Mouse (Mus musculus) T-helper 17 cell (primary cell): ENCODE data around the gene Klf5.

Experiments used
- in situ Hi-C, 2 experiments: fragments of 300-600 bp; cut with MboI, MseI; formaldehyde crosslinking; loops; 1 replicate in 1 of 2; 2 replicates in 1 of 2; pipeline ENCODE4 v1.15.1; 2025; ENCODE audit warnings: high pct_unique_total_duplicates in 2 of 2

Gene Klf5

DNA sequence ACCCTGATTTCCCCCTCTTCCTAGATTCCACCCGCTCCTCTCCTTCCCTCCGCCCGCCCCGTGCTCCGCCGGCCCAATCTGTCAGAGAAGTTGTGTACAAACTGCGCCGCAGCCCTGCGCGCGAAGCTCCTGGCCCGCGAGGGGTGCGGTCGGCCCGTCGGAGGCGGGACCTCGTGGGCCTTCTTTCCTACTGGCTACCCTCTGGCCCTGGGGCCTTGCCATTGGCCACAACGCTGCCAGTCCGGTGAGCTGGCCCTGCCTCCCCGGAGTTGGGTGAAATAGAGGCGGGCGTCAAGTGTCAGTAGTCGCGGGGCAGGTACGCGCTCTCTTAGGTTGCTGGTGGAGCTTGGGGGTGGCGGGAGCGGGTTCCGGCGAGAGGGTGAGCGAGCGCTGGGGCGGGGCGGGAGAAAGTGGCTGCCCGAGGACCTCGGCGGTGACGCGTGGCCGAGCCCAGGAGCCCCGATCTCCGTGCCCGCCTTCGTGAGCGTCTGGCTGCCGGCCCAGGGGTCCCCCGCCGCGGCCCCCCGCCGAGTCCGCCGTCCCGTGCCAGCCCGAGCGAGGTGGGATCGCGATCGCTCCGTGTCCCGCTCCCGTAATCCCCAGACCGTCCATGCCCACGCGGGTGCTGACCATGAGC, at the start of gene Klf5:
TSS of gene Klf5 (plus strand) at position 307 of the 637 bp plus-strand sequence.
- in situ Hi-C loops, result no loop called here

DNA sequence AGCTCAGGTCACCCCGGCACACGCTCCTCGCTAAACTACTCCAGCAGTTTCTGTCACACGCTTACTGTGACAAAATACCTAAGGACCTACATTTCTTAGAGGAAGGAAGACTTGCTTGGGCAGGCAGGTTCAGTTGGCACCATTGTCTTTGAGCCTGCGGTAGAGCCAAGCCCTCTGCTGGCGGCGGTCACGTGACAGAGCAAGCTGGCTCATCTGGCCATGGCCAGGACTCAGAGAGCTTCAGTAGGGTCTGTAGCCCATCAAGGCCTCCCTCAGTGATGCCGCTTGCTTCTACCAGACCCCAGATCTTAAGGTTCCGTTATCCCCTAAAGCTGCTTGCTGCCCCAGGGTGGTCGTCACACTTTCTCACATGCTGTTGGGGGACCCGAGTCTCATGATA, 36.5 kb upstream of the Klf5 start:
- in situ Hi-C loops, result no loop called here

DNA sequence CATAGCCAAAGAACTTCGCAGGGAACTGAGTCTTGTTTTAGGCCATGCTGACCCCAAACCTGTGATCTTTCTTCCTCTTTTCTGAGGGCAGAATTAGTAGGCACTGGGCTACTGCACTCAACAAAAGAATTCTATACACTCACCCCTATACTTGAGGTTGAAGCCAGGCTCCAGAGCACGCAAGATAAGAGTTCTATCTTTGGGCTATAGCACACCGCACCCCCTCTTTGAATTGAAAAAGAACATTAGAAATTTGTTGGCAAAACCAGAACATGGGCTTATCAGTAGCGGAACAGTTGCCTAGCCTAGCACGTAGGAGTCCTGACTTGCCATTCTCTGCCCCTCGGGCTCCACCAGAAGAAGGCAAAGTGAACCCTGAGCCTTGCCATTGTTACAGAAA, 34.7 kb upstream of the Klf5 start:
- in situ Hi-C loops, result no loop called here

DNA sequence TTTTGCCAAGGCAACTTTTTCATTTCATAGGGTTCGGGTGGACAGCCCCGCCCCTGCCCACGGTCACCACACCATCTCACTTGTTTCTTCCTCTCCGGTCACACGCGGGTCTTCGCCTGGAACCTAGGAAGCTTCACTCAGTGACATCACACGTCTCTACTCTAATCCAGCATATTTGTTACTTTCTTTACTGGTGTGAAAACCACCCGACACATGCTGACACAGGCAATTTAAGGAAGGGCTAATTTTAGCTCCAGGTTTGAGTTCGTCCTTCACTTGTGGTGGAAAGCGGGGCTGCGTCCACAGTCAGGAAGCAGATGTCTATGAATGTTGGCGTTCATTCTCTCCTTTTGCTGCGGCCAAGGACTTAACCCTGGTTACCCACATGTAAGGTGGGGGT, 32.7 kb upstream of the Klf5 start:
- in situ Hi-C loops, result no loop called here

DNA sequence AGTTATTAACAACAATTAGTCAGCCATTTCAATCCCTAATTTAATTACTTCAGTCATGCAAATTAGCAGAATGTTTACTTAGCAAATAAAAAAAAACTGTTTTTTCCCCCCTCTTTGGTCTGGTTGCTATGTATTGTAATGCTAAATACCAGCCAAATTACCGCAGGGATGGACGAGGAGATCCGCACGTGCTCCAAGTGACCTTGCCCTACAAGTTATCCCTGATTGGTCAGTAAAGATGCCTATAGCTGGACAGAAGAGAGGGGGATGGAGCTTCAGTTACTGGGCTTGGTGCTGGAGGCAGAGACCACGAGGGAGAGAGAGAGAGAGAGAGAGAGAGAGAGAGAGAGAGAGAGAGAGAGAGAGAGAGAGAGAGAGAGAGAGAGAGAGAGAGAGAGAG, 31.7 kb upstream of the Klf5 start:
- in situ Hi-C loops, result no loop called here

DNA sequence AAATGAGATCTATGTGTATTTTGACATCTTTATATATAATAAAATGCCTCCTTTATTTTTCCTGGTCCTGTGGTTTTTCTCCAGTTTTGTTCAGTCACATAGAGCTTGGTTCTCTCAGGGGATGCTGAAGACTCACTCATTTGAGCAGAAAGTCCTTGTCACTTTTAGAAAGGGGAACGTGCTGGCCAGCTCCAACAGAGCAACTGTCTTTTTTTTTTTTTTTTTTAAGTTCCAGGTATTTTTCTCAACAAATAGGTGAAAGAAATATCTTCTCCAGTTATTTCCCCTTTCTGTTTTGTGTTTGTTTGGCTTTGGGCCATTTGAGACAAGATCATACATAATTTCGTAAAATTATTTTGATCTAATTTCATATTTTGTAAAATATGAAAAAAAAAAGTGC, 24.4 kb upstream of the Klf5 start:
- in situ Hi-C loops, result no loop called here

DNA sequence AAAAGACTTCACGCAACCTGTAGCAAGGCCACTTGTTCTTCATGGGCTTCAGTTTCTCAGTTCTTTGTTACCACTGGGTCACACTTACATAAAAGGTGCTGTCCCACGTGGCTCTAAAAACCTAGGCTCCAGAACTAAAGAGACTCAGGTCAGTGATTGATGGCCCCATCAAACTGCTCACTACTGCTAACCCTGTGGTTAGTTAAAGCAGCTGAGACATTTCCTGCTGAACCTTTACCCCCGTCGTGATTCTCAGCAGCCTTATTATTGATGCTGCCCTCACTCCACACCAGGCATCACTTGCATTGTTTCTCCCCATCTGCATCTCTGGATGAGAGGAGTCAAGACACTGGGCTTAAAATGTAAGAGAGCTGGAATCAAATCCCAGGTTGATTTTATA, 22.7 kb upstream of the Klf5 start:
- in situ Hi-C loops, result no loop called here

DNA sequence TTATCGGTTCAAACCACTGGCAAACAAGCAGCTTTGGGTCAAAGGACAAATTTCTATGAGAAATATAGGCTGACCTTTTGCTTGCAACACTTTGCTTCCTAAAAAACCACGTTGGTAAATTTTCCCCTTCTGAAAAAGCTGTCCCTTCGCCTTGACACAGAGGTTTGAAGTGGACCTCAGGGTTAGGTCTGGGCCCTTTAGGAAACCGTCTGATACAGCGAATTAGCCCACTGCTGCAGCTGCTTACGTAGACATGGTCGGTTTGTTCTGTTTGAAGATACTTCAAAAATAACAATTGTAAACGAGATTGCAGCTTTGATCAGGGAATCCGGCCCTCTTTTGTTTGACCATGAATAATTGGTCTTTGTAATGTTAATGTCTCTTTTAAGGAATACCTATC, 20.2 kb upstream of the Klf5 start:
- in situ Hi-C loops, result no loop called here

DNA sequence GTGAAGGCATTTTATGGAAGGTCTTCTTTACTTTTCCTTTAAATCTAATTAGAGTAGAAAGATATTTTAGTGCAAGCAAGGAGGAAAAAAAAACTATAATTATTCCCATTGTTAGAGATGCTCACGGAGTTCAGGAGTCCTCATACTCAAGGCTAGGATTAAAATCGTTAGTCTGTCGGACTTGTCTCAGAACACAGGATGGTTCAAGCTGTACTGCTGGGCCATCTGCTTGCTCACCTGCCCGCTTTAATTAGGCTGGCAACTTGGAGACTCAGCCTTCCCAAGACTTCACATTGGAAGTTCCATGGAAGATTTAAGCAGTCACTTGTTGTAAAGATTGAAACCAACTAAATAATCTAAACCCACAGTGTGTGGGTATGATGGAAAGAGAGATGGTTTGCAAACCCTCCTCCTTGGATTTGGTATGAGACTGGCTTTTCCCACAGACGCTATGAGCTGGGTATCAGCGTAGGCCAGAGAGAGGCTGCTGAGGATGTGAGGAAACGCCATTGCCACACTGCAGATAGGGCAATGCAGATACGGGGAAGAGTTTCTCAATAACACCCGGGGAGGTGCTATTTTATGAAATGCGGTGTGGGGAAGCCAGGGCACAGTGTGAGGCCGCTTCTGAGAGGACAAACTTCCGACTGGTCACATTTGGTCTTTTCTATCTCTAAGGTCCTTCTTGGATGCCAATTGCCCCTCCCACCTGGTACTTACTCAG, 19.6 kb upstream of the Klf5 start:
- in situ Hi-C loops, result no loop called here

DNA sequence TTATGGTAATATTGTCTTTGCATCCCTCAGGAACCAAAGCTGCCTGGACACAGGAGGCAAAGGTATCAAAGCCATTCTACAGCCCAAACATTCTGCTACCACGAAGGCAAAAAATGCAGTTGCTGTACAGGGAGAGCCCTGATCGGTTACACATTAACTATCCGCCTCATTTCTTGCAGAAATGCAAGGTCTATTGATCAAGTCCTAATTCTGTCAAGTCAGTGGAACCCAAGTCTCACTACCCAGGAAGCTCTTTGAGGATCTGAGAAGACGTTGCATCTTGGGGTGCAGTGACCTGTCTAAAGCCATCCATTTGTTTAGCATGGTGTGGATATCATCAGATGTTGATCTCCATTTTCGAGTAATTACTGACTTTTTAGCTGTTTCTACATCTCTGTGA, 18.1 kb upstream of the Klf5 start:
- in situ Hi-C loops, result no loop called here

DNA sequence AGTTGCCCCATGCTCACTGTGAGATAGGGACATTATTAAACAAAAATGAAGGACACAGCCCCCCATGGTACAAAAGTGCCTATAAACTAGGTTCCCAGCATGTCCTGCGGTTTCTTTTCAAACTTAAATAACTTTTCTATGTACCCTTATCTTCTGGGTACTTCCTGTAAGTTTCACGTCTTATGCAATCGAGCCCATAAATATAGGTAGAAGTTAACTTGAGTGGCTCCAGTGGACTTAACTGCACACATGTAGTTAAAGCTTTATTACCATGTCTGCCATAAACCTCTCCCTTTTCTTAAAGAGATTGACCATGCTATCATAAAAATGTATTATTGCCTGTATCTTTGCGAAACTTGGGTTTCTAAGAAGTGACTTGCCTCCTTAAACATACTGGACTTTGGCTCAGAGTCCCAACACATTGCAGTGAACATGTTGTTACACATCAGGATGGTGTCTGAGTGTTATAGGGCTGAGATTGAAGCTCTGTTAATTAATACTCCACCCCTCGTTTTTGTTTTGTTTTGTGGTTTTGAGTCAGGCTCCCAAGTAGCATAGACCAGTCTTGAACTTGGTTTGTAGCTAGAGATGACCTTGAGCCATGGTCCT, 17.6 kb upstream of the Klf5 start:
- in situ Hi-C loops, result no loop called here

DNA sequence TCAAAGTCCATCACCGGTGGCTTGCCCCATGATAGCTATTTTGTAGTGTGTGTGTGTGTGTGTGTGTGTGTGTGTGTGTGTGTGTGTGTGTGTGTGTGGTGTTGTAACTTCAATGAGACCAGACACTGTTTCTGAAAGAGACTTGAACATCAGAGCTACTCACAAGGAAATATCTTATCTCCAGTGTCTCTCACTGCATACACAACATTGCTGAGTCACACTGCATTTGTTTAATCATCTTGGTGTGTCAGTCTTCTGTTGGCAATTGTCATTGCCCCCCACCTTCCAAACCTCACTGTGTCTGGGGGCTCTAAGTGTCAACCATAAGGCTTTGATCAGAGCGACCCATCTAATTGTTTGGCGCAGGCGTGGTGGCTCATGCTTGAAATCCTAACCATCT, 13.0 kb upstream of the Klf5 start:
- in situ Hi-C loops, result no loop called here

DNA sequence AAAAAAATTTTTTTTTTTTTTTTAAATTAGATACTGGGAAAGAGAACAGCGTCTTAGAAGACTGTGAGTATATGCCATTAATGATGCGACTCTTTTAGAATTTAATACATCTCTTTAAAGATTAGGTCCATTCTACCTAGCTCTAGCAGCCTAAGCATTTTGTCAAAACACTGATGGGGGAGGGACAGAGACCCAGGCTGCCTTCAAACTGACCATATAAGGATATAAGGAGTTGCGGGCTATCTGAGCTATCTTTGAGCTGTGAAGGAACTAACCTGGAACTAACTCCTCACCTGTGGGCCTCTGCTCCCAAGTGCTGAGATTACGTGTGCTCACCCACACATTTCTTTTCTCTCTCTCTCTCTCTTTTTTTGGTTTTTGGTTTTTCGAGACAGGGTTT, 6.3 kb upstream of the Klf5 start:
- in situ Hi-C loops, result no loop called here

DNA sequence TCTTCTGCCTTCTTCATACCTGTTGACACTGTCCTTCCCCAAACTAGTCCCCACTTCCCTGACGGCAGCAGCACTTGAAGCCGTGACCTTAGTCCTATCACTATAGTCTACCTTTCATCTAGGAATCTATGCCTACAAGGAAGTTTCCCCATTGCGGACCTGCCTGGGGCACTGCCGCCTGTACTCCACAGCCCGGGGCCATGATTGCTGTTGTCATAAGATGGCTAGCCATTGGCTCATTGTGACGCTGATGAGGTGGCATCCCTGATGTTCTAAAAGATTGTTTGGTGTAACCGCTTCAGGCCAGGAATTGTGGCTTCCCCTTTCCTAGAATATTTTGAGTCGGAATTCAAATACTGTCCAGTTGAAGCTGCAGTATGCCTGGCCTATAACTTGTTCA, 4.1 kb upstream of the Klf5 start:
- in situ Hi-C loops, result no loop called here

DNA sequence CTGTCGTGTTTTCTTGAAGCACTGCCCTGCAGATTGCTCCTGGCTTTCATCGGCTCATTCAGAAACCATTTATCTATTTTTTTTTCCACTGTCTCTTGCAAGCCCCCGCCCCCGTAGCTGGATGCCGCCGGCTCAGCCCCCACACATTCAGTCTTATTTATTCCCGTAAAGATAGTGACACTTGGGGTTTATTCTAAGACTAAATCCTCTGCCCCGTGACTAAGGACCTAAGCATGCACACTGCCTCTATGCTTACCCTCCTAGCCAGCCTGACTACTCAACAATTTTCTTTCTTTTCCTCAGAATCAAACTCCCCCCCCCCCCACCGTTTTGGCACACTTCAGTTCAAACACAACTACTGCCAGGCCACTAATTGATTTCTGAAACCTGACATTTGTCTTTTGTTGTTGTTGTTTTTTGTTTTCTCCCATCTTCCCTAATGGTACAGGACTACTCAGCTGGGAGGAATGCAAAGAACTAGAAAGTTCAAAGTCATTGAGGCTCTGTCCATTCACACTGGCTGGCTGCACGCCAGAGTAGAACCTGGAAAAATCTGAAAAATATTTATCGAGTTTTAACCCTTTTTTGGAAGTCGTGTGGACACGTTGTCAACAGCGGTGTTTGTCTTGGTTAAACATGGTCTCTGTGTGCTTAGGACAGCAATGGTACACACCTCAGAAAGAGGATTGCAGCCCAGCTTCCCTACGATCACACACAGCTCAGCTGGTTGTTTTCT, 2.7 kb upstream of the Klf5 start:
- in situ Hi-C loops, result no loop called here

DNA sequence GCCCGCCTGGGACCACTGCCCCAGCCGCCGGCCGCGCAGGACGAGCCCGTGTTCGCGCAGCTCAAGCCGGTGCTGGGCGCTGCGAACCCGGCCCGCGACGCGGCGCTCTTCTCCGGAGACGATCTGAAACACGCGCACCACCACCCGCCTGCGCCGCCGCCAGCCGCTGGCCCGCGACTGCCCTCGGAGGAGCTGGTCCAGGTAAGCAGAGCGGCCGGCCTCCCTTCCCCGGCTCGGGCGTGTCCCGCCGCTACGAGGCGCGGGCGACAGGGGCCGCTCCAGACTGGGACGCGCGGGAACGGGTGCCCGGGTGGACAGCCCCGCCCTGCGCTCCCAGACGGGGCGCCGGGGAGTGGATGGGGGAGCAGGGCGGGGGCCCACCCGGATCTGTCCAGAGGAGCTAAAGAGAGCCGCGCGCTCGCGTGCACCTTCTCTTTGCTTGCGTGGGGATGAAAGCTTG, 561 bp downstream of the Klf5 start:
- in situ Hi-C loops, result no loop called here

DNA sequence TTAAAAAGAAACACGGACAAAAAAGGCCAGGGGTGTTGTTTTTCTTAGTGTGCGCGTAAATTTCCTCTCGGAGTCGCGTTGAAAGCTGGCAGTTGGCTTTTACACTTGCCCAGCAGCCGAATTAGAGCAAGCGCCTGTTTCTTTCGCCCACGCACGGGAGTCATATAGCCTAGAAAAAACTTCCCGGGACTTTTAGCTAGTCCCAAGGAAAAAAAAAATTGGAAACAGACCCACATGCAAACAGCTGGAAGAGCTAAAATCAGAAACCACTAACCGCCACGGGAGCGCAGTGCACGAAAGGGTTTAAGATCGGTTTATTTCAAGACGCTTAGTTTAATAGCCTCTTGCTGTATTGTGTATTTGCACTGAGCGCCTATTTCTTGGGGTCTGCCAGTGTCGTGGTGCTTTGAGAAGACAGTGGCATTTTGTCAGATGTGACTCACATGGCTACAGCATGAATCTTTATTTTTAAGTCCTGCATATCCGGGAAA, 1.3 kb downstream of the Klf5 start:
- in situ Hi-C loops, result no loop called here

DNA sequence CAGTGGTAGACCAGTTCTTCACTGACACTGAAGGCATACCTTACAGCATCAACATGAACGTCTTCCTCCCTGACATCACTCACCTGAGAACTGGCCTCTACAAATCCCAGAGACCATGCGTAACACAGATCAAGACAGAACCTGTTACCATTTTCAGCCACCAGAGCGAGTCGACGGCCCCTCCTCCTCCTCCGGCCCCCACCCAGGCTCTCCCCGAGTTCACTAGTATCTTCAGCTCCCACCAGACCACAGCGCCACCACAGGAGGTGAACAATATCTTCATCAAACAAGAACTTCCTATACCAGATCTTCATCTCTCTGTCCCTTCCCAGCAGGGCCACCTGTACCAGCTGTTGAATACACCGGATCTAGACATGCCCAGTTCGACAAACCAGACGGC, 3.0 kb downstream of the Klf5 start:
- in situ Hi-C loops, result no loop called here

DNA sequence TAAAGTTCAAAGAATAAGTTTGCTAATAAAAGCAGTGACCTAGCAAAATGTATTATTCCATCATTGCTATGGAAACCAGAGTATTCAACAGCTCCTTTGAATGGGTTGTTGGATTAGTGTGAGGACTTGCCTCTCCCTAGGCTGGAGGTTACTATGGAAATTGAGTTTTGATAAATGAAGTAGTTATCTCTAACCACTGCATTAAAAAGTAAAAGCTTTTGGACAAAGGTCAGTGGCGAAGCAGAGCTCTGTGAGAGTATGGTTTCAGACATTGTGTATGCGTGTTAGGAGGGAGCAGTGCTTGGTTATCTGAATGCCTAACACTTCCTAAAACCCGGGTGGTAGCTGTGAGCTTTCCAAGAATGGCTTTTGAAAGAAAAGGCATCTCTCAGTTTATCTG, 5.9 kb downstream of the Klf5 start:
- in situ Hi-C loops, result no loop called here

DNA sequence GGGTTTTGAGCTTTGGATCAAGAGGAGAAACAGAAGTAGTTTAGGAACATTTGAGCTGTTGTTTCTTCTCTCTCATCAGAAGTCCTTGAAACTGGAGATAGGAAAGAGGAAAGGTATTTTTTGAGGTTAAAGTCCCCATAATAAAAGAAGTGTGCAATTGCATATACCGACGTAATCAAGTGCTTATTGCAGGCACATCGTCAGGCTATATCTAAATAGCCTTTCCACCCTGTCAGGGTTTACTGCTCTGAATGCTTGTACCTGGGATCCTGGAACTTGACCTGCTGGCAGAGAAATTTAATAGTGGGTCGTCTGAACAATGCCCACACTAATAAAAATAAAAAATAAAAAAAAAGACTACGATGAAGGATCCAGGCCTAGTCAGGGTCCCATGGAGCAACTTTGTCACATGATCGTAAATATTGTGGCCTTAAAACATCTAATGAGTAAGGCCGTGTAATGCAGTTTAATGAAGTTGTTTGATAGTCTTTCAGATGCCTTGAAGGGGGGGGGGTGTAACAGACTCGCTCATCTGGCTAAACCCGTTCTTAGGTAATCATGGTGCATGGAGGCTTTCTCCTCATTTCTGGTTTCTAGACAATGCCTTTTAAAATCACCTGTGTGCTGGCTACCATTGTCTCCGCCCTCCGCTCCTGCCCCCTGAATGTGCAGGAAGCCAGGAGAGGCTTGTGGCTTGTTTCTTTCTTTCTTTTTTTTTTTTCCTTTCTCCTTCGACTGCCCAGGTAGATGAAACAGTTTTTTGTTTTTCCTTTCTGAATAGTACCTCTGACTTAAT, 6.7 kb downstream of the Klf5 start:
- in situ Hi-C loops, result no loop called here

DNA sequence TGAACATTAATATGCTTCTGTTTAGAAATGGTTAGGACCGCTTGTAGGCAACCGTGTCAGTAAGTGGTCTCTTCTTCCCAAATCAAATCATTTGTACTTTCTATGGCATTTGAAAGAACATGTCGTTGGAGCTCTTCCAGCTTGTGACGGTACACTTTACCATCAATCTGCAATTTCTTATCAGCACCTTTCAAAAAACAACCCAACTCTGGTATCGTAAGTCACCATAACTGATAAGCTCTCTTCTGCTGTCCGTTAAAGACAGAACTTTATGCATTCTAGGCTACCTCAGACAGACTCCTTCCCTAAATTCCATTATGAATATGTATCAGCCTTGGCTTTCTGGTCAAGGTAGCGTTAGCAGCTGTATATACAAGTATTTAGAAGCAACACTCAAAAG, 7.9 kb downstream of the Klf5 start:
- in situ Hi-C loops, result no loop called here

DNA sequence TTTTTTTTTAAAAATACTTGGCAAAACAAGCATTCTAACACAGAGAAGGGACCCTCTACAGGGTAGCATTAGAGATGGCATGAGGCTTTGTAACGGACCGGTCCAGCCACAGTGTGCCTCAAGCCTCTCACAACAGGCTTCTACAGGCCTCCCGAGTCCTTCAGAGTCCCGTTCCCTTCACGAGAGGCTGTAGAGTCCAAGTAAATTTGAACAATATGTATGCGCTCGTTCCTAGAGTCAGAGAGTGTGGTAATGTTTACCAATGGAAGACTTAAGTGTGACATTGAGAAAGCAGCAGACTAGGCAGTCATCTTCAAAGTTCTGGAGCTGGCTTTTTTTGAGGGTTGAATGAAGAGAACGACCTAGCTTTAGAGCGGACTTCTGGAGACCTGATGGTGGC, 11.1 kb downstream of the Klf5 start:
- in situ Hi-C loops, result no loop called here
